Mouse (Mus musculus) lung, adult 2 months (tissue): ENCODE results near the gene Eid2b.

ENCODE experiments used
- CTCF ChIP-seq: fragments of 200-500 bp; IDR thresholded peaks from 2 replicates; pipeline ENCODE4 v1.5.1; 2011; ENCODE audit warnings: mild to moderate bottlenecking, low read length, control low read depth; ENCODE audit not compliant: insufficient read depth
- POLR2A ChIP-seq: fragments of 200-500 bp; IDR thresholded peaks from 2 replicates; pipeline ENCODE4 v1.6.1; 2011; ENCODE audit warnings: low read depth, mild to moderate bottlenecking, control low read depth, low read length, borderline replicate concordance; ENCODE audit errors: extremely low read depth

GRCm38 (mm10) chr7:28278279-28278652 lies 727 bp downstream of the Eid2b start:
- no peak for TF ChIP-seq POLR2A
- no peak for TF ChIP-seq CTCF
